Mouse (Mus musculus) left cerebral cortex, adult 8-10 months (tissue): ENCODE data around the gene Cers3. TPM values are rescaled to one million over a fixed set of nuclear protein-coding genes. Genes with fewer than 3 reads are reported as not detected.

Experiments used
- DNase-seq, 2 experiments: peaks; one replicate each; pipeline ENCODE4 v3.0.0; 2022; ENCODE audit warnings: low spot score in 2 of 2
- total RNA-seq, 4 experiments: library from RNA; stranded (reverse); gene quantifications; 2 replicates each; pipeline ENCODE4 v1.2.4; 2022

Cers3 gene
- total RNA-seq, 4 experiments from 2014 or later: 0.15 to 0.66 (median 0.22) TPM

- DNase-seq: no peak
These were observed 96.9 kb downstream of the Cers3 start for GRCm38 (mm10) chr7:66840008-66840719.

DNA sequence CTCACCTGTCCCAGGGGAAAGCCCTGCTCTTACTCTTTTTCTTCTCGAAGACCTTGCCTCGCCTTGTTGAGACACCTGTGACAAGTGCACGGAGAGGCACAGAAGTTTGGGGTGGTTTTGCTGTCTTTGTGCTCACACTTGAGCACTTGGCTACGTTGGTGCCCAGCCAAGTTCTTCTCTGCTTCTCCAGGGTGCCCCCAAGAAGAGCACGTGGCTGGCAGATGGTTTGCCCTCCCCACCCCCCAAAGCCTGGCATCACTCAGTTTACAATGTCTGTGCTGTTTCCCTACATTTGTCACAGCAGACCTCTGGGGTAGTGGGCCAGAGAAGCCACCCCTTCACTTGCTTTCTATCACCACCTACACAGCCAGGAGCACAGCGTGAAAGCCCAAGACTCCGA, 97.9 kb downstream of the Cers3 start:
- DNase-seq: no peak

DNA sequence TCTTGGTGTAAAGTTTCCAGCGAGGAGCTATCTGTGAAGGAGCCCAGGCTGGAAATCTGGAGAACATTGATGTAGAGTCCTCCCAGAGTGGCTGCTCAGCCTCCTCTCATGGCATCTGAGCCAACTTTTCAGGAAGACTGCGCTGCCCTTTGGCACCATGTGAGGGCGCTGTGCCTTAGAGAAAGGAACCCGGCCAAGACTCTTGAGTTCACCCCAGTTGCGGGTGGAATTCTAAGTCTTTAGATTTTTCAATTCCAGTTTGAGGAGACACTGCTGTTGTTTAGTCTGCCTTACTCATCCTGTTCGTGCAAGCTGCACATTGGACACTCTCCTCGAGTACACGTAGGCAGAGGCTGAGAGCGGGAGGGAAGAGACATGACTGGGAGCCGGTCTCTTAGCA, 98.7 kb downstream of the Cers3 start:
- DNase-seq: peak; percentile 68 to 81

GRCm38 (mm10) chr7:66843846-66844245, 100.5 kb downstream of the Cers3 start:
- no peak for DNase-seq

- DNase-seq: no peak
These were observed 103.3 kb downstream of the Cers3 start for GRCm38 (mm10) chr7:66846582-66846981.

GRCm38 (mm10) chr7:66847299-66847698, 104.0 kb downstream of the Cers3 start:
- DNase-seq: no peak

DNA sequence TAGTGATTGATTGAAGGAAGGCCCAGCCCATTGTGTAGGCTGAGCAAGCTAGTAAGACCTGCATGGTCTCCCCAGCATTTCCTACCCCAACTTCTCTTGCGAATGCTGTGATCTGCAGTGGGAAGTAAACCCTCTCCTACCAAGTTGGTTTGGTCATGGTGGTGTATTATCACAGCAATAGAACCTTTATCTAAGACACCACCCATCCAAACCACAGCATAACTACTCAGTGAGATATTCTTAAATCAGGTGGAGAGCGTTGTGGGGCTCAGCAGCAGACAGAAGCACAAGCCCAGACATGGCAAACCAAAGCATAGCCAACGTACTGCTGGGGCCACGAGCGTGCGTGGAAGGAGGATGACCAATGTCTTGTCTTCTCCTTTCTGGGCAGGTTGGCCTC, 106.0 kb downstream of the Cers3 start:
- DNase-seq: no peak

DNA sequence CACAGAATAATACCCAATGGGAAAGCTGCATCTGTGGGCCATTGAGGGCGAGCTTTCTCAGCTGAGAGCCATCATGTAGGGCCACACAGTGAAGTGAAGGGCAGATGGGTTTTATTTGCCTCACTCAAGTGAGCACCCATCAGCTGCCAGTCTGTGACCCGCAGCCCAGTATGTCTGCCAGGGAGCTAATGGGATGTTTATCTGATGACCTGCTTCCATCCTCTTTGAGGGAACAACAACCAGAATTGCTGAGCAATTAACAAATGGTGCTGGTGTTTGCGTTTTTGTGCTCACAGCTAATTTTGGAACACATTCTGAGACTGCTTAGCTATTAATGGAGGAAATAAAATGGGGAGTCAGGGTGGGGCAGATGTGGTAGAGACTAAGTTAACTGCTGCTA, 108.9 kb downstream of the Cers3 start:
- no peak for DNase-seq

DNA sequence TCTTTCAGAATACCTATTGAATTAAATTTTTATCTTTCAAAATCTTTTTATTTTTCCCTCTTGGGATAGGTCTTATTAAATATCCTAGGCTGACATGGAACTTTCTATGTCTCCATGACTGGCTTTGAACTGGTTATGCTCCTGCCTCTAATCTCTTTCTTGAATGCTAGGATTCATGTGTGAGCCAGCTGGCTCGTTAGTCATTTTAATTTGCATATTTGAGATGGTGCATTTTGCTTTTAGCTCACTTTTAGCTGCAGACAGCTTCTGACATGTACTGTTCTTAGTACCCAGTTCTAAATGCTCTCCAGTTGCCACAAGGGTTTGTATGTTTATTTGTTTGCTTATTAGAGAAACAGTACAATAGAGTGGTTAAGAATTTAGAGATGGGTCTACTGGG, 114.3 kb downstream of the Cers3 start:
- DNase-seq: no peak

DNA sequence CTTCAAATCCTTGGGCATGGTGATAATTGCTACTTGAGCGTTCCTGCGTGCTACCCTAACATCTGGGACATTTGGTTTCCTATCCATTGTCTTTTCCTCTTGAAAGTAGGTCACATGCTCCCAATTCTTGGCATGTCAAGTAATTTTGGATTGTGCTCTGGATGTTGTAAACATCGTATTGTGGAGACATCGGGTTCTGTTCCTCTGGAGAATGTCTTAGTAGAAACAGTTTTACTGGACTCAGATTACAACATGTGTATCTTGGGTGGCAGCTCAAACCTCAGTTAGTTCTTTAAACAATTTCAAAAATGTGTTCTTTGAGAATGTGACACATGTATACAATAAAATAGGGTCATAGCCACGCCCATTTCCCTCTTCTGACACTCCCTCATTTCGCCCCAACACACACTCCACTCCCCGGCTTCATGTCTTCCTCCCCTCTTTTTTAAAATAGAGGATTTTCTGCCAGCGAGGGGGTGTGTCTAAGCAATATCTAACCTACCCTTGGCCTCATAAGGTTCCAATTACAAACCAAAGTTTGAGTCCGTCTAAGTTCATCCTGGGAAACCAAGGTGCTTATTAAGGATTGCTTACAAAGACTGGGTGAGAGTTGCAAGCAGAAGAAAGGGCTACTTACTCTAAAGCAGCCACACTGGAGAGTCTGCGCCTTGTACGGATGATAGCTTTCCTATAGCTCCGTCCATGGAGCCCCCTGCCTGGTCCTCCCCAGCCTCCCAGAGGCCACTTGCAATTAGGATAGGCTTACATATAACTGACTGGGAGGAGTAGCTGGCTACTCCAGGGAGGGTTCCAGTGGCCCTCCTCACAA, 115.2 kb downstream of the Cers3 start:
- no peak for DNase-seq

DNA sequence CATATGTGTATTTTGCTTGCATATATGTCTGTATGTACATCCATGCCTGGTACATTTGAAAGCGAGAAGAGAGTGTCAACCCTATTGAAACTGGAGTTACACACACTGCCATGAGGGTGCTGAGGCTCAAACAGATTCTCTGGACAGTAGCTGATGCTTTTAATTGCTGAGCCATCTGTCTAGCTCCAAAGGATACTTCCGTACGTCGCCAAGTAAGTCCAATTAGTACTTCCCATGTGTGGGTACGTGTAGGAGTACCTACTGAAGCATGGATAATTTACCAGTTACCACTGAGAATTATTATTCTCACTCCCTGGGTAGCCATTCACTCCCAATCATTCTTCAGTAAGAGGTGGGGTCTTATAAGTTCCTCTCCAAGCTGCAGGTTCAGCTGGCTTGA, 115.9 kb downstream of the Cers3 start:
- no peak for DNase-seq

DNA sequence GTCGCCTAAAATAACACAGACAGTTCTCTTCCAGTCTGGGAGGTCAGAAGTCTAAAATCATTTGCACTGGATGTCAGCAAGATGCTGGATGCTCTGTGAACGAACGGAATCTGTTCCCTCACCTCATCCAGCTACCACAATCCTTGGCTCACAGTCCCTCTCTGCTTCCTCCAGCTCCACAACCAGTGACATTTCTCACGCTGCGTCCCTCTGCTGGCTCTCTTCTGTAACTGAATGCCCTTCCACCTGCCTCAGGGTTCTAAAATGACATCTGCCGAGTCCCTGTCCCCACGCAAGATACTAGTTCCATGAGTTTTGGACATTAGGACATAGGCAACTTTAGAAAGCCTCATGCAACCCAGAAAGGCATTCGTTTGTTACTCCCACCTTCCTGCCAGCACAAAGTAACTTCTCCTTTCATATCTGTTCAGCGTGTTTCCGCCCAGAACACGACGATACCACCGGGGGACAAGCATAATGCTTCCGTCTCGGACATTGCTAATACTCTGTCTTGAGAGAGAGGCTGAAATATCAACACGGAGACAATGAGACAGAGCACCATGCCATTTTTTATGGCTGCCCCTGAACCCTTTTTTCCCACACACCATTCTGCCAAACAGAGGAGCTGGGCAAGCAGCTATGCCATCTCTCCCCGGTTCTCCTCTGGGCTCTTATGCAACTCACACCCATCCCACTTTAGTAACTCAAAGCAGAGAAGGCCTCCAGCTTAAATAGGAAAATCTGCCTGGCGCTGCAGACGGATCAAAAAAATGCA, 123.8 kb downstream of the Cers3 start:
- peak in 1 of 2 experiments; percentile 35 for DNase-seq

GRCm38 (mm10) chr7:66867719-66868501, 124.6 kb downstream of the Cers3 start:
- DNase-seq: peak; percentile 23 to 75

GRCm38 (mm10) chr7:66871520-66871919, 128.2 kb downstream of the Cers3 start:
- DNase-seq: no peak

DNA sequence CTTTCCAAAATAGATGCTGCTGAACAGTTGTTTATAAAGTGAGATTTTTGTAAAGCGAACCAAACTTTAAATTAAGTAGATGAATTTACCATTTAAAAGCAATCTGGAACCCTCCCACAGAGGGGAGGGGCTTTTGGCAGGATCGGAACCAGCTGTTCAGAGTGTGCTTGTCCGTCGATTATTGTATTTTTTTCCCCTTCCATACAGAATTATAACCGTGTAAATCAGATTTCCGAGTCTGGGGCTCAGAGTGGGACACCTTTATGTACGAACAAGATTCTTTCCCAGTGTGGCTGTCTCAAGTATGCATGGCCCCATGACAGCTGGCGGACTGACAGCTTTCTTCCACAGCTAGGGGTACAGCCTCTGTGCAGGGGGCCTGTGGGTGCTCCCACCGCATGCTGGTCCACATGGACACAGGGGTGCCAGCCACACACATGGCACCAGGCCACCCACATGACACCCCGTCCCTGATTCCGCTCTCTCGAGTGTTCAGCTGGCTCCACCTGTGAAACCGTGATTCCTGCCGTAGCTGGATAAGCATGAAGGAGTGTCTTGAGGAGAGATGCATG, 128.7 kb downstream of the Cers3 start:
- no peak for DNase-seq

DNA sequence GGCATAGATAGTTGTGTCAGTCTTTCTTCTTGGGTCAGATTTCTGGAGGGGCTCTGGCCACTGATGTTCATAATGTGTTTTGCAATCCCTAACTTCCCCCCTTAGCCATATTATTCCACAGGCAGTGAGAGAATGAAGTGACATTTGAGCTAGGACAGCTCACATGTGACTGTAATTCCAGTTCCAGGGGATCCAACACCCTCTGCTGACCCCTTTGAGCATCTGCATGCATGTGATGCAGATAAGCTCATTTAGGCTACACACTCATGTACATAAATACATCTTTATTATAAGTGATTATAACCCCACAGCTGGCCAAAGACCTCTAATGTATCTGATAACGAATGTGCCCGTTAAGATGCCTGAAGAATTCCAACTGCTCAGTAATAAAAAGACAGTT, 129.9 kb downstream of the Cers3 start:
- DNase-seq: no peak

Other genes with a start within 250 kb of the Cers3 start
- 10 to 100 TPM; 18.1 to 23.1 (median 20.9) TPM for gene Asb7, start 53.9 kb upstream of the Cers3 start, total RNA-seq
- 10 to 100 TPM in 1 of 4 experiments, 1 to 10 TPM in 3; 8.0 to 10.0 (median 8.6) TPM for gene Lins1, start 53.6 kb upstream of the Cers3 start, total RNA-seq
- gene Adamts17, start 96.2 kb downstream of the Cers3 start, total RNA-seq: 10 to 100 TPM in 1 of 4 experiments, 1 to 10 TPM in 3; 7.5 to 11.3 (median 7.8) TPM